Mouse (Mus musculus): ENCODE measurements at regions not wholly inside any gene's neighbourhood (a gene's known extent, or its start where the extent isn't known, plus 50 kb on each side); places are given as distances from the start of the nearest gene placed in this dataset.

GRCm38 (mm10) chr3:51009098-51009497 is 215.1 kb upstream of the Noct start:
- DNase-seq (ENCODE audit: low read depth, low spot score): peak; percentile 29

GRCm38 (mm10) chr3:51019650-51020346 is 204.4 kb upstream of the Noct start:
- DNase-seq (ENCODE audit: low read depth, low spot score): peak; percentile 24

GRCm38 (mm10) chr3:51024655-51025054 is 199.6 kb upstream of the Noct start:
- DNase-seq (ENCODE audit: low read depth, low spot score): peak; percentile 47

- DNase-seq (ENCODE audit: low read depth, low spot score): no peak
Measured at GRCm38 (mm10) chr3:51031821-51032220, 192.4 kb upstream of the Noct start.

- DNase-seq (ENCODE audit: low read depth, low spot score): no peak
Measured at GRCm38 (mm10) chr3:51033292-51033691, 191.0 kb upstream of the Noct start.

DNA sequence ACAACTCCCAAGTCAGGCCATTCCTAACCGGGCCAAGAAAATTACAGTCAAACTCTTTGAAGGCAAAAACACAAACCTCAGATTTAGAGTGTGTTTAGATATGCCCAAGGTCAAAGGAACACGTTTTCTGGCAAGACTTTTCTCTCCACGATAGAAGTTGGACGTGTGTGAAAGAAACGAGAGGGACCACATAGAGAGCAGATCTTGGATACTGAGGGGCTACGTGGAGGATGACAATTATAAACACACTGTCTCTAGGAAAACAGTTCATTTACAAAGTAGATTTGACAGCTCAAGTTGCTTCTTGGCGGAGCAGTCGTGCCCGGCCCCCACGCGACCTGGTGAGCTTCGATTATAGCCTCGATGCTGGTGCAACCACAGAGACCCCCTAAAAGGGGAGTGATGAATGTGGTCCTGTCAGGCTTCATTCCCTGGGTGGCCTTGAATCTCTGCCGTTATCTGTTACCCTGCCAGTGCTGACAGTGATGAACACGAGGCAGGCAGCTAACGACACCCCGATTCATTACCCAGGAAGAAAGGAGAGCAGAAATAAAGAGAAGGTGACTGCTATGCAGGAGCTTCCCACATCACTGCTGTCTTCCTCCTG is 187.4 kb upstream of the Noct start:
- DNase-seq (ENCODE audit: low read depth, low spot score): no peak

DNA sequence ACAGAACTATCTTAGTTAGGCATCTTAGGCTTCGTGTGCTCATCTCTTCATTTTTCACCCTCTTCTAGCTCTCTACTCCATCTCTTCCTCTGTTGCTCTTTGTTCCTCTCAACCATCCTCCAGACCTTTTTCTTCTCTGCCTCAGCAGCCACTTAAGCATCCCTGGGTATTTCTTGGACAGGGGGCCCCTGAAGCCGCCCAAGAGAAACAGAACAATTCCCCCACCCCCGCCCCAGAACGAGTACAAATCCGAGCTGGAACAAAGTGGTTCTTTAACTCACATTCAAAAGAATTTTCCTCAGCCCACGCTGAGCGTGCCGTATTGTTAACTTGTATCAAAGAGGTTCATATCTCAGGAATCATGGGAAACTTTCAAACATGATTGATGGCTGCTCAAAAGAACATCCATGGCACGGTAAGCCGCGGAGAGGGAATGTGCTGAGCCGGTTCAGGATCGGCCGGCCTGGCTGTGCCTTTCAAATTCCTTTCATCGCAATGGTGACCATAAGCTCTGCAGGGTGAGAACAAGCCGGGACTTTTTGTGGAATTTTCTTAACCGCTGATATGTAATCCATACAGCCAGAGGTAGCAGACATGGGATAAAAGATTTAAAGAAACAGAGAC is 181.9 kb upstream of the Noct start:
- DNase-seq (ENCODE audit: low read depth, low spot score): peak; percentile 36

DNA sequence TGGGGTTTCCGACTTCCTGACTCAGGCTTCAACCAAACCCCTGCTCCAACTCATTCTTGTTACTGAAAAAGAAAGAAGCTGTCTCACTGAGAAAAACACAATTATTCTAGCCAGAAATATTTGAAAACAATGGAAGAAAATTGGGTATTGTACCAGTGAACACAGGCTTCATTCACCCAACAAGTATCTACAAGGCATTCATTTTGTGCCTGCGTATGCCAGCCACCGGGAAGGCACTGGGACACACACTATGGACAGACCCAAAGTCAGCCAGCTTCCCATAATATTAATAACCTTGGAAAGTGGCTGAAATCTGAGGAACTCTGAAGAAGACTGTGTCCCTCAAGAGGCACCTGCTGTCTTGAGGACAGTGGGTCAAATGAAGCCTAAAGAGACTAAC is 175.5 kb upstream of the Noct start:
- DNase-seq (ENCODE audit: low read depth, low spot score): peak; percentile 75

- DNase-seq (ENCODE audit: low read depth, low spot score): no peak
Measured at GRCm38 (mm10) chr3:51050156-51050555, 174.1 kb upstream of the Noct start.

DNA sequence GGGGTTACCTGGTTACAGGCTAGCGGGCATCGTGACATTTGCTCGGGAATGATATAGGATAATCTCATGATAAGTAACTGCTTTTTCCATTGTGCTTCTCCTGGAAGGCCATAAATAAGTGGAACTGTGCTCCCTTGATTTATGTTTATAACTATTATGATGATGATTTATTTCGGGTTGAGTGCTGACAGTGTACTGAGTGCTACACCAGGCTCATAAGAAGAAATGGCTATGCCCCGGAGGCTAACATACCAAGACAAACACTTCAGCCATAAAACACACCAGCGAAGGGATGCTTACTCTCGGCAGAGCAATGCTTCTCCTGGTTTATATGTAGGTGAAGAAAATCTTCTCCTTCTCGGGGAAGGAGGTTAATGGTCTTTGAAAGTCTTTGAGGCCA is 169.2 kb upstream of the Noct start:
- no peak for DNase-seq (ENCODE audit: low read depth, low spot score)

DNA sequence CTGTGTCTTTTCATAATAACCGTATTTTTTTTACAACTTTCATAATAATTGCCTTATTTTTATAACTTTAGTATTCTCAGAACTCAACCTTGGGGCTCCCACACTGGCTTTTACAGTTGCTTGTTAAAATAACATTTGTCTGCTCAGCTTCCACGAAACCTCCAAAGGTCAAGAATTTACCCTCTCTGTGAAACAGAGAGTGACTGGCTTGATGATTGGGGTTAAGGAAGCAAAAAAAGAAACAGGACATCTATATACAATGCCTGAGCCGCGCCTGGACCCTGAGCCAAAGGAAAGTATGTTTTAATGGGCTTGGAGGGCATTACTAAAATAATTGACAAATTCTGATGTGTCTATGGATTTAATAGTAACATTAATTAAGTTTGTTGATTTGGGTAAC is 160.0 kb upstream of the Noct start:
- DNase-seq (ENCODE audit: low read depth, low spot score): no peak

GRCm38 (mm10) chr3:51066373-51066772 is 157.9 kb upstream of the Noct start:
- no peak for DNase-seq (ENCODE audit: low read depth, low spot score)

DNA sequence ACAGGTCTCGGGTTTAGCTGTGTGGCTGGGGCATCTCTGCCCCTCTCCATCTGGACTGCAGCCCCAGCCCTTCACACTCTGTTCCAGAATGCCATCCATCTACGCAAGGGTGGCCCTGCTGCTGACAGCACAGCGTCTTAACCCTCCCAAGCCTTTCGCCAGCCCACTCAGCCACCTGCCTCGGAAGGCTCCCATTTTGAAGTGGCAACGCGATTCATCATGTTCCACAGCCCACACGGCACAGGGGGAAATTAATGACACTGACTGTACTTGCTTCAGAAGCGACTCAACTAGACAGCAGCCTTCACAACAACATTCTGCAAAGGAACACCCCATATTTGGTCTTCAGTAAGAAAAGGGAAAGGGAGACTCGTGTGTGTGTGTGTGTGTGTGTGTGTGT is 151.8 kb upstream of the Noct start:
- DNase-seq (ENCODE audit: low read depth, low spot score): peak; percentile 78

DNA sequence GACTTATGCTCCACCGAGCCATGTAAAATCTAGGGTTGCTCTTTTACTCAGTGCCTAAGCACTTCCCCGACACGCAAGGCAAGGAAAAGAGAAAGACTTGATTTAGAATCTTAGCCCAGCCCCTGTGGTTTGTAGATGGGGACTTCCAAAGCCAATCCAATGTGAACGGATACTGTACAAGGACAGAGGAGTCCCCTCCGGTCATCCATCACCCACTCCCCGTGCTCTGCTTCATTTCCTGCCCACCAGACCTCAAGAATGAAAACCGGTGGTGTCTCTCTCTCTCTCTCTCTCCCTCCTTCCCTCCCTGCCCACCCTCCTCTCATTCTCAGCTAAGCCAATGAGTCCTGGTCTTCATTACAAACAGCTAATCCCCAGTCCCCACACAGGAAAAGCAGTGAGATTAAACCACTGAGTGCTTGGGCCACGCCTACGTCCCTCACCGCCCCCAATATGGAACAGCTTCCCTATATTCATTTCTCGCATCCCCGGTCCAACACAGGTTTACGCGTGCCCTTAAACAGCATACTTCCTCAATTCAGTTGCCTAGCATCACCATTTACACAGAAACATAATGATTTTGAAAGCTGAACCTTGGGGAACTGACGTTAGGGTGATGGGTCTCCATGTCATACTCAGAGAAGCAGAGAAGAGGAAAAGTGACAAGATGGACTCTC is 151.1 kb upstream of the Noct start:
- DNase-seq (ENCODE audit: low read depth, low spot score): no peak

- no peak for DNase-seq (ENCODE audit: low read depth, low spot score)
Measured at GRCm38 (mm10) chr3:51073743-51074319, 150.4 kb upstream of the Noct start.

DNA sequence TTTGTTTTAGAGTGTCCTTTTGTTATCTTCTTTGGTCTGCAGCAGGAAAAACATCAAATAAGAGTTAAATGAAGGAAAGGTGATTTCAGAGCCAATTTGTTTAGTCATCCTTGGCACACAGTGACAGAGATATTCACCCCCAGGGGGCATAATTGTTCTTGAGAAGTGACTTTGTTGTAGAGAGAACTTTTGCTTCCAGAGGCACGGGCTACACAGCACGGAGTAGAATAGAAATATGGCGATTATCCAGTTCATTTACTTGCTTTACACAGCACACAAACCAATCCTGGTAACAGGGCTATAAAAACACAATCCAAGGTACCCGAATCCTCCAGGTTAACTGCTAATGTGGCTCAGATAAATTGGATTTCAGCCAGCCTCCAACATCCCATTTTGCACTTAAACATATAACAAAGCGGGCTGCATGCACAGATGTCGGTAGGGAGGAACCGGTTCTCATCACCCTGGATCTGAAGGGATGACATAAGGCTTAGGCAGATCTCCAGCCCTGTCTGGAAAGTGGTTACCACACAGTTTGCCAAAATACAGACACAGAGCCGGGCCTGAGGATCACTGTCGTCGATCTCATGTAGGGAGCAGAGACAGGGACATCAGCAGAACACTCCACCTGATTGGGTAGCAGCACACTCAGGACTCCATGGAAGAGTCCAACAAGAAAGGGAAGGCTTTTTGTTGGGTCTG is 148.9 kb upstream of the Noct start:
- DNase-seq (ENCODE audit: low read depth, low spot score): peak; percentile 63

DNA sequence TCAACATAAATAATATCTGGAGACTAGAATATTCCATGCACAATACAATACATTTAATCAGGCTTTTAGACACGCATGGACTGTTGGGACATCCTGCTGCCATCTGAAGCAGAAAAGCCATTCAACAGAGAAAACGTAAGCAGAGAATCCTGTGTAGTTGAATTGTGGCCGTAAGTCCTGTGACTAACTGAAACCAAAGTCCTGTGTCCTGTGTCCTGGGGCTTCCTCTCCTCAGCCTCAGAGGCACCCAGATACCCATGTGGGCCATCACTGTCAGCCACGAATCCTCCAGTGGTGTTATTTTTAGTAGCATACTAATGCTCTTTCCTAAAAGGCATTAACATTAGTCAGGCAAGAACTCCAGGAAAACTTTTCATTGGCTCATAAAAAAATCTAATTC is 145.8 kb upstream of the Noct start:
- no peak for DNase-seq (ENCODE audit: low read depth, low spot score)

DNA sequence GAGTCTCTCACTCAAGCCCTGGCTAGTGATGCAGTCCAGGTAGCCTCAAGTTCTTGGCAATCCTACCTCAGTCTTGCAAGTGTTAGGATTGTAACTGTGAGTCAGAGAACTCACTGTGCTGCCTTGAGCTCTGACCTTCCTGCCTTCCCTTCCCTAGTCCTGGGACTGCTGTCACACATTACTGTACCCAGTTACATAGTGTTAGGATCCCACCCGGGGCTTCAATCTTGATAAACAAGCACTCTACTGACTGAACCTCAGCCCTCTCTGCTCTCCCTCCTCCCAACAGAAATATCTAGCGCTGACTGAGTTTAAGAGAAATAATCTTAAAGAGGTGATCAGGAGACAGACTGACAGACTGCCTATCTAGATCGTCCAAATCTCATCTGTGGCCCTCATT is 143.8 kb upstream of the Noct start:
- DNase-seq (ENCODE audit: low read depth, low spot score): no peak

GRCm38 (mm10) chr3:51080855-51081254 is 143.4 kb upstream of the Noct start:
- DNase-seq (ENCODE audit: low read depth, low spot score): no peak

GRCm38 (mm10) chr3:51082831-51083575 is 141.2 kb upstream of the Noct start:
- no peak for DNase-seq (ENCODE audit: low read depth, low spot score)

- DNase-seq (ENCODE audit: low read depth, low spot score): peak; percentile 45
Measured at GRCm38 (mm10) chr3:51083583-51083982, 140.7 kb upstream of the Noct start.
